Mouse (Mus musculus) midbrain, postnatal 0 days (tissue): ENCODE measurements at regions not wholly inside any gene's neighbourhood (a gene's known extent, or its start where the extent isn't known, plus 50 kb on each side); places are given as distances from the start of the nearest gene placed in this dataset.

ENCODE experiments used
- ATAC-seq: fragments of 200-750 bp; cut with Nextera tagmentation; 2 replicates; pipeline ENCODE4 v1.8.0; 2017; ENCODE audit warnings: moderate number of reproducible peaks, mild to moderate bottlenecking, moderate TSS enrichment, moderate library complexity; ENCODE audit not compliant: low FRiP score
- DNase-seq: peaks from one replicate; pipeline ENCODE4 v3.0.0-alpha.2; 2015; ENCODE audit warnings: low spot score
- H3K27ac ChIP-seq: fragments of 300-500 bp; sonication (generic); 2 replicates; pipeline ENCODE4 v1.5.1; 2014; ENCODE audit warnings: low read depth, mild to moderate bottlenecking, low read length, mixed read lengths
- H3K27me3 ChIP-seq: fragments of 300-500 bp; sonication (generic); 2 replicates; pipeline ENCODE4 v1.6.1; 2014; ENCODE audit warnings: low read length, control low read depth, mixed read lengths; ENCODE audit not compliant: insufficient read depth
- H3K36me3 ChIP-seq: fragments of 300-500 bp; sonication (generic); 2 replicates; pipeline ENCODE4 v1.6.1; 2014; ENCODE audit warnings: low read length, control low read depth, mixed read lengths; ENCODE audit not compliant: insufficient read depth
- H3K4me1 ChIP-seq: fragments of 300-500 bp; sonication (generic); 2 replicates; pipeline ENCODE4 v1.6.1; 2014; ENCODE audit warnings: mild to moderate bottlenecking, control low read depth, antibody characterized with exemption, low read length, mixed read lengths; ENCODE audit not compliant: insufficient read depth
- H3K4me2 ChIP-seq: fragments of 300-500 bp; sonication (generic); 2 replicates; pipeline ENCODE4 v1.6.1; 2014; ENCODE audit warnings: low read depth, mild to moderate bottlenecking, low read length, mixed read lengths; ENCODE audit not compliant: poor library complexity, severe bottlenecking
- H3K4me3 ChIP-seq: fragments of 300-500 bp; sonication (generic); 2 replicates; pipeline ENCODE4 v1.5.1; 2014; ENCODE audit warnings: low read depth, mild to moderate bottlenecking, low read length, moderate library complexity
- H3K9ac ChIP-seq: fragments of 300-500 bp; sonication (generic); replicated peaks from 2 replicates; pipeline ENCODE4 v1.6.1; 2014; ENCODE audit warnings: mild to moderate bottlenecking, low read length, moderate library complexity, mixed read lengths; ENCODE audit not compliant: poor library complexity, severe bottlenecking
- H3K9me3 ChIP-seq: fragments of 300-500 bp; sonication (generic); 2 replicates; pipeline ENCODE4 v1.6.1; 2016; ENCODE audit warnings: low read length, control low read depth
- CTCF ChIP-seq: IDR thresholded peaks from 2 replicates; pipeline ENCODE4 v1.5.1; 2016; ENCODE audit warnings: antibody characterized with exemption, mild to moderate bottlenecking
- WGBS: fragments of 180-500 bp; shearing (Covaris S2); extraction: QIAGEN DNeasy Blood & Tissue Kit; methylation state at CpG from one replicate; pipeline ENCODE4 v1.1.7; 2014; 5-methylcytosine and 5-hydroxymethylcytosine counted together

- Histone ChIP-seq H3K4me2 (no peak overlapping the region), H3K36me3 (no peaks in the 10 kb centered on the region), H3K9ac (no peak overlapping the region), H3K9me3 (no peaks in the 10 kb centered on the region), H3K4me3 (no peak overlapping the region), H3K27me3 (no peaks in the 10 kb centered on the region), H3K4me1 (no peaks in the 10 kb centered on the region), H3K27ac (no peak overlapping the region)
- DNase-seq (no peak), ATAC-seq (no peak)
- TF ChIP-seq CTCF = no peak
- WGBS = 64% methylated on average over 12 of the region's 12 CpGs
Observed at GRCm38 (mm10) chr13:58495390-58496073, 92.4 kb upstream of the Hnrnpk start.

- no peak overlapping the region for H3K4me2 ChIP-seq
- no peaks in the 10 kb centered on the region for H3K27me3 ChIP-seq
- H3K9ac ChIP-seq = no peak overlapping the region
- DNase-seq (no peak), ATAC-seq (no peak)
- no peaks in the 10 kb centered on the region for H3K36me3 ChIP-seq
- H3K4me3 ChIP-seq = no peak overlapping the region
- H3K4me1 ChIP-seq = no peaks in the 10 kb centered on the region
- H3K9me3 ChIP-seq = no peaks in the 10 kb centered on the region
- no peak overlapping the region for H3K27ac ChIP-seq
- no peak for TF ChIP-seq CTCF
- 47% methylated on average over 5 of the region's 5 CpGs for WGBS
Observed at GRCm38 (mm10) chr13:58494726-58495125, 91.6 kb upstream of the Hnrnpk start.

- H3K4me1 ChIP-seq = no peaks in the 10 kb centered on the region
- H3K27ac ChIP-seq = no peak overlapping the region
- no peak overlapping the region for H3K4me3 ChIP-seq
- no peaks in the 10 kb centered on the region for H3K27me3 ChIP-seq
- 70% methylated on average over 8 of the region's 8 CpGs for WGBS
- H3K9ac ChIP-seq = no peak overlapping the region
- DNase-seq (no peak), ATAC-seq (no peak)
- no peaks in the 10 kb centered on the region for H3K36me3 ChIP-seq
- no peak for TF ChIP-seq CTCF
- H3K4me2 ChIP-seq = no peak overlapping the region
- no peaks in the 10 kb centered on the region for H3K9me3 ChIP-seq
Observed at GRCm38 (mm10) chr13:58490829-58491228, 87.7 kb upstream of the Hnrnpk start.

- no peaks in the 10 kb centered on the region for H3K27me3 ChIP-seq
- H3K27ac ChIP-seq = no peak overlapping the region
- ATAC-seq (no peak), DNase-seq (no peak)
- 70% methylated on average over 10 of the region's 10 CpGs for WGBS
- H3K9ac ChIP-seq = no peak overlapping the region
- no peaks in the 10 kb centered on the region for H3K36me3 ChIP-seq
- TF ChIP-seq CTCF = no peak
- no peaks in the 10 kb centered on the region for H3K9me3 ChIP-seq
- no peaks in the 10 kb centered on the region for H3K4me1 ChIP-seq
- H3K4me3 ChIP-seq = no peak overlapping the region
- no peak overlapping the region for H3K4me2 ChIP-seq
Observed at GRCm38 (mm10) chr13:58485011-58485410, 81.9 kb upstream of the Hnrnpk start.

- H3K36me3 ChIP-seq = no peaks in the 10 kb centered on the region
- ATAC-seq (no peak), DNase-seq (no peak)
- no peak overlapping the region for H3K4me3 ChIP-seq
- no peaks in the 10 kb centered on the region for H3K4me1 ChIP-seq
- no peak overlapping the region for H3K9ac ChIP-seq
- TF ChIP-seq CTCF = no peak
- H3K9me3 ChIP-seq = no peaks in the 10 kb centered on the region
- H3K27ac ChIP-seq = no peak overlapping the region
- H3K27me3 ChIP-seq = no peaks in the 10 kb centered on the region
- WGBS = 67% methylated on average over 9 of the region's 9 CpGs
- H3K4me2 ChIP-seq = no peak overlapping the region
Observed at GRCm38 (mm10) chr13:58482701-58483100, 79.6 kb upstream of the Hnrnpk start.

GRCm38 (mm10) chr13:58480928-58481598 lies 77.9 kb upstream of the Hnrnpk start:
- no peak overlapping the region for H3K9ac ChIP-seq
- no peak overlapping the region for H3K4me2 ChIP-seq
- TF ChIP-seq CTCF = no peak
- no peak for DNase-seq
- H3K27me3 ChIP-seq = no peaks in the 10 kb centered on the region
- WGBS = 84% methylated on average over 10 of the region's 10 CpGs
- H3K4me3 ChIP-seq = no peak overlapping the region
- no peaks in the 10 kb centered on the region for H3K9me3 ChIP-seq
- no peaks in the 10 kb centered on the region for H3K36me3 ChIP-seq
- no peak for ATAC-seq
- no peaks in the 10 kb centered on the region for H3K4me1 ChIP-seq
- no peak overlapping the region for H3K27ac ChIP-seq
